Mouse (Mus musculus): ENCODE results near the gene Kcne4. TPM values are rescaled to one million over a fixed set of nuclear protein-coding genes. Genes with fewer than 3 reads are reported as not detected.

The Kcne4 gene
- polyA plus RNA-seq, 1 experiment from 2014 or later = 2.4 TPM

DNA sequence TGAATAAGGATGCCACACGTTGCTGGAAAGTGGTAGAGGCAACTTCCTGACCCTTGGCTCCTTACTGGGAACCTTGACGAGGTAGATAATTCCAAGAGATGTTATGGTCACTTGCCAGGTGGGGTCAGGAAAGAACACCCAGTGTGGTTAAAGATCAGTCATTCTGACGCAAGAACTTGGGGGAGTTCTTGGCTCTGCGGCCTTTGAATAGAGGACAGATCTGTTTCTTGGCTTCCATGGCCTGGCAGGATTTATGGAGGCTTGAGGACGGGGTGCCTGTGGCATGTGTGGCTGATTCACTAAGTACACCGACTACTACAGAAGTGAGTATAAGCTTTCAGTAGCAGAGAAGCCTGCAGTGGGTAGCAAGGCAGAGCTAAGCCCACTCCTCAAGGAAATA, 47.8 kb downstream of the Kcne4 start:
- 74% methylated on average over 6 of the region's 6 CpGs for WGBS
- Histone ChIP-seq H3K9me3 (no peaks in the 10 kb centered on the region), H3K4me2 (no peak overlapping the region), H3K27ac (no peak overlapping the region), H3K9ac (no peak overlapping the region), H3K36me3 (no peaks in the 10 kb centered on the region), H3K4me3 (no peak overlapping the region), H3K4me1 (replicated peaks) (no peaks in the 10 kb centered on the region; the same call in 1 of the 2 replicates), H3K27me3 (no peaks in the 10 kb centered on the region)
- no peak for ATAC-seq (ENCODE audit: low FRiP score)

DNA sequence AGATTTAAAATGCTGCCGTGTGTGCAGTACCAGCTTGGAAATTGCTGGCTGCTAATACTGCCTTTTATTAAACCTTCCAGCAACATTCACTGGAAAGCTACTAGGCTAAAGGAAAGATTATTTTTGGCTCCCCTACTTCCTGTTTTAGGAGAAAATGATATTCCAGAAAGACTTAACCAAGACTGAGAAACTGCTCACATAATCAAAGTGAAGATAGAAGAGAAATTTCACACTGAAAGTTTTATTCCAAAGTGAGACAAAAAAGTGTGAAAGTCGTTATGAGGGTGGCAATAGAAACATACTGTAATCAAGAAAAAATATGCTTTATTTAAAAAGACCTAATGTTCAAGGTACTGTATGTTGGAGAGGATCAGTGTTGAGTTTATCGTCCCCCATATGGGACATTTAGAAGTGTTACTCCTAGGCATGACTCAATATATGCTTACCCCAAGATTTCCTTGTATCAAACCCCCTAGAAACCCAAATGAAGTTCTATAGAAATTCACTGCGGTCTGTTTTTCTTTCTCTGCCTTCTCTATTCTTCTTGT, 48.3 kb downstream of the Kcne4 start:
- Histone ChIP-seq H3K4me1 (replicated peaks) (no peaks in the 10 kb centered on the region; the same call in 1 of the 2 replicates), H3K36me3 (no peaks in the 10 kb centered on the region), H3K9me3 (no peaks in the 10 kb centered on the region), H3K4me2 (no peak overlapping the region), H3K4me3 (no peak overlapping the region), H3K9ac (no peak overlapping the region), H3K27ac (no peak overlapping the region), H3K27me3 (no peaks in the 10 kb centered on the region)
- ATAC-seq (ENCODE audit: low FRiP score) = no peak
- 87% methylated on average over 4 of the region's 4 CpGs for WGBS

DNA sequence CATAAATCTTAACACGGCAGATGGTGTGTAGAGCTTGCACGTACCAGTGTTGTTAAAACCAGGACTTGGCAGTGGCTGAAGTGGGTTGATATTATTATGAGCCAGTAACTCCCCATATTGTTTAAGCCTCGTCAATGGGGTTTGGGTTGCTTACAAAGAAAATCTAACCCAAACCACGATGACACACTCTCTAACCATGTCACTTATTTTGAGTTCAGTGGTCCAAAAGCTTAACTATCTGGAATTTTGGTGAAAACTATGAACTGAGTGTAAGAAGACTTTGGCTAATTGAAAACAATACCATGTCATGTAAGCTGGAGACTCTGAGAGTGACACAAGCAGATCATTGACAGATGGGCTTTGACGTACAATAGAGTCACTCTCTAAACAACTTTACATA, 49.4 kb downstream of the Kcne4 start:
- no peaks in the 10 kb centered on the region for H3K36me3 ChIP-seq
- no peaks in the 10 kb centered on the region for H3K9me3 ChIP-seq
- no peak overlapping the region for H3K9ac ChIP-seq
- WGBS = 90% methylated on average over 5 of the region's 5 CpGs
- ATAC-seq (ENCODE audit: low FRiP score) = no peak
- H3K27me3 ChIP-seq = no peaks in the 10 kb centered on the region
- no peak overlapping the region for H3K4me2 ChIP-seq
- H3K4me1 ChIP-seq (replicated peaks) = no peaks in the 10 kb centered on the region
- H3K4me3 ChIP-seq = no peak overlapping the region
- no peak overlapping the region for H3K27ac ChIP-seq

DNA sequence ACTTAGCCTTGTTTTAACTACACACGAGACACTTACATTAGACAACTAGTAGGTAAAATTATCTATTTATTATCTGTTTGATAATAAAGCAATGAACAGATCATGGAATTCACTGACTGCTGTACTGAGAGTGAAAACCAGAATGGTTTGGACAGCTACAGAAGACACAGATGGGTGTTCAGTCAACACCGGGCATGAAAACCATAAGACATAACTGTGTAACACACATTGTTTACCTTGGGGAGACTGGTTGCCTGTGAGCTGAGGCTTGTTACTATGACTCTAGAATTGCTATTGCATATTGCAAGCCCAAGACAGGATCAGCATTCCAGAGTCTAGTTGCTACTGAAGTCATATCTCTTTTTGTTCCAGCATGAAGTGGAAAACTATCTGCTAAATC, 49.9 kb downstream of the Kcne4 start:
- Histone ChIP-seq H3K4me2 (no peak overlapping the region), H3K9ac (no peak overlapping the region), H3K36me3 (no peaks in the 10 kb centered on the region), H3K9me3 (no peaks in the 10 kb centered on the region), H3K4me1 (replicated peaks) (no peaks in the 10 kb centered on the region), H3K27me3 (no peaks in the 10 kb centered on the region), H3K27ac (no peak overlapping the region), H3K4me3 (no peak overlapping the region)
- no peak for ATAC-seq (ENCODE audit: low FRiP score)
- WGBS = 87% methylated on average over 2 of the region's 2 CpGs

Other genes starting within 250 kb of the Kcne4 start
- 73.3 and 78.5 TPM in 2 replicates for gene Acsl3, start 158.9 kb upstream of the Kcne4 start, polyA plus RNA-seq (2015; fragmentation: Nextera tagmentation; extraction: Ambion mirVana)
- gene Utp14b, start 158.7 kb upstream of the Kcne4 start, polyA plus RNA-seq (2015; fragmentation: Nextera tagmentation; extraction: Ambion mirVana) = 2.6 and 2.9 TPM in 2 replicates

Data from hindbrain, embryonic 13.5 days (tissue).